Mouse (Mus musculus) lung, adult 2 months (tissue): ENCODE data around the gene Gpr55.

Source experiments
- CTCF ChIP-seq: fragments of 200-500 bp; IDR thresholded peaks from 2 replicates; pipeline ENCODE4 v1.5.1; 2011; ENCODE audit warnings: mild to moderate bottlenecking, low read length, control low read depth; ENCODE audit not compliant: insufficient read depth
- POLR2A ChIP-seq: fragments of 200-500 bp; IDR thresholded peaks from 2 replicates; pipeline ENCODE4 v1.6.1; 2011; ENCODE audit warnings: low read depth, mild to moderate bottlenecking, control low read depth, low read length, borderline replicate concordance; ENCODE audit errors: extremely low read depth

- TF ChIP-seq POLR2A = no peak
- no peak for TF ChIP-seq CTCF
Observed at GRCm38 (mm10) chr1:85997221-85997620, 36.4 kb upstream of the Gpr55 start.
